Mouse (Mus musculus) limb, embryonic 10.5 days (tissue): ENCODE data around the gene Oser1. TPM values are rescaled to one million over a fixed set of nuclear protein-coding genes. Genes with fewer than 3 reads are reported as not detected.

Experiments
- DNase-seq: peaks from one replicate; pipeline ENCODE4 v3.0.0-alpha.2; 2017; ENCODE audit warnings: low spot score
- H3K27ac ChIP-seq: fragments of 300-500 bp; sonication (generic); 2 replicates; pipeline ENCODE4 v1.5.1; 2016; ENCODE audit warnings: mild to moderate bottlenecking
- H3K27me3 ChIP-seq: fragments of 300-500 bp; sonication (generic); 2 replicates; pipeline ENCODE4 v1.6.1; 2016; ENCODE audit warnings: low read depth, mild to moderate bottlenecking; ENCODE audit not compliant: poor library complexity, severe bottlenecking
- H3K36me3 ChIP-seq: fragments of 300-500 bp; sonication (generic); 2 replicates; pipeline ENCODE4 v1.6.1; 2016; ENCODE audit warnings: mild to moderate bottlenecking, moderate library complexity
- H3K4me1 ChIP-seq: fragments of 300-500 bp; sonication (generic); 2 replicates; pipeline ENCODE4 v1.6.1; 2016
- H3K4me3 ChIP-seq: fragments of 300-500 bp; sonication (generic); 2 replicates; pipeline ENCODE4 v1.5.1; 2016; ENCODE audit warnings: mild to moderate bottlenecking, moderate library complexity
- H3K9me3 ChIP-seq: fragments of 300-500 bp; sonication (generic); replicated peaks from 2 replicates; pipeline ENCODE4 v1.6.1; 2016; ENCODE audit warnings: mild to moderate bottlenecking
- WGBS: fragments of 180-500 bp; shearing (Covaris S2); methylation state at CpG from one replicate; pipeline ENCODE4 v1.1.7; 2016; 5-methylcytosine and 5-hydroxymethylcytosine counted together
- polyA plus RNA-seq: library from polyadenylated mRNA; unstranded; fragments of >200 nt; fragmentation: Nextera tagmentation; extraction: Ambion mirVana; gene quantifications from 2 replicates; pipeline ENCODE4 v1.2.1, GENCODE M21; 2016

The Oser1 gene
- polyA plus RNA-seq = 84.9 and 89.2 TPM in 2 replicates

GRCm38 (mm10) chr2:163424597-163424996, at the start of gene Oser1:
Gene Oser1, minus strand, starts transcription at chr2:163424697.
- Histone ChIP-seq H3K36me3 (0 out of 2 replicates have a peak, but pooled peaks cover 6% of the 10 kb centered on the region), H3K4me1 (peaks cover 7% of the 10 kb centered on the region), H3K27me3 (no peaks in the 10 kb centered on the region), H3K27ac (no peak within 1 kb of the TSS), H3K9me3 (no peaks in the 10 kb centered on the region), H3K4me3 (no peak within 1 kb of the TSS)
- DNase-seq = no peak
- 83% methylated on average over 6 of the region's 6 CpGs for WGBS

- H3K36me3 ChIP-seq = peaks cover 21% of the 10 kb centered on the region
- H3K27me3 ChIP-seq = no peaks in the 10 kb centered on the region
- H3K9me3 ChIP-seq = no peaks in the 10 kb centered on the region
- H3K4me1 ChIP-seq = peaks cover 12% of the 10 kb centered on the region
- DNase-seq = peak; percentile 98
- WGBS = 0% methylated on average over 30 of the region's 30 CpGs
- H3K27ac ChIP-seq = peak within 1 kb of the TSS; percentile 88
- H3K4me3 ChIP-seq = peak within 1 kb of the TSS; percentile 92
These were observed 48.0 kb upstream of the Oser1 start, which contains the start of gene Fitm2 for GRCm38 (mm10) chr2:163472466-163472851. Gene Fitm2, minus strand, starts transcription at chr2:163472629.

- Histone ChIP-seq H3K4me3 (peak overlapping the region; percentile 92), H3K27me3 (no peaks in the 10 kb centered on the region), H3K36me3 (peaks cover 23% of the 10 kb centered on the region), H3K4me1 (peaks cover 12% of the 10 kb centered on the region), H3K9me3 (no peaks in the 10 kb centered on the region), H3K27ac (peak overlapping the region; percentile 88)
- WGBS = 6% methylated on average over 36 of the region's 36 CpGs
- DNase-seq = no peak
These were observed 47.4 kb upstream of the Oser1 start for GRCm38 (mm10) chr2:163471710-163472465.

- Histone ChIP-seq H3K27me3 (no peaks in the 10 kb centered on the region), H3K4me3 (peak overlapping the region; percentile 92; the same call in 1 of the 2 replicates)
- 73% methylated on average over 3 of the region's 3 CpGs for WGBS
These were observed 46.6 kb upstream of the Oser1 start for GRCm38 (mm10) chr2:163471136-163471535.

GRCm38 (mm10) chr2:163469711-163470110, 45.2 kb upstream of the Oser1 start:
- 96% methylated on average over 15 of the region's 15 CpGs for WGBS
- H3K4me1 ChIP-seq = peaks cover 12% of the 10 kb centered on the region
- H3K27me3 ChIP-seq = no peaks in the 10 kb centered on the region
- no peaks in the 10 kb centered on the region for H3K9me3 ChIP-seq
- no peak overlapping the region for H3K4me3 ChIP-seq
- peaks cover 23% of the 10 kb centered on the region for H3K36me3 ChIP-seq
- H3K27ac ChIP-seq = no peak overlapping the region
- no peak for DNase-seq

More at GRCm38 (mm10) chr2:163471136-163471535, 46.6 kb upstream of the Oser1 start:
- H3K9me3 ChIP-seq = no peaks in the 10 kb centered on the region
- H3K4me1 ChIP-seq = peaks cover 12% of the 10 kb centered on the region
- peaks cover 23% of the 10 kb centered on the region for H3K36me3 ChIP-seq
- no peak for DNase-seq
- no peak overlapping the region for H3K27ac ChIP-seq

- Histone ChIP-seq H3K27me3 (no peaks in the 10 kb centered on the region), H3K4me3 (no peak overlapping the region), H3K9me3 (no peaks in the 10 kb centered on the region), H3K36me3 (peaks cover 23% of the 10 kb centered on the region), H3K27ac (no peak overlapping the region), H3K4me1 (peaks cover 12% of the 10 kb centered on the region)
- 93% methylated on average over 6 of the region's 6 CpGs for whole genome bisulfite sequencing
- no peak for DNase-seq
These were observed 44.4 kb upstream of the Oser1 start for GRCm38 (mm10) chr2:163468866-163469265.

- no peak for DNase-seq
- Histone ChIP-seq H3K27ac (no peak overlapping the region), H3K4me1 (peaks cover 12% of the 10 kb centered on the region), H3K36me3 (peaks cover 23% of the 10 kb centered on the region), H3K9me3 (no peaks in the 10 kb centered on the region), H3K4me3 (no peak overlapping the region), H3K27me3 (no peaks in the 10 kb centered on the region)
- 87% methylated on average over 6 of the region's 6 CpGs for WGBS
These were observed 43.1 kb upstream of the Oser1 start for GRCm38 (mm10) chr2:163467585-163467984.

- Histone ChIP-seq H3K27ac (no peak overlapping the region), H3K36me3 (peaks cover 23% of the 10 kb centered on the region), H3K27me3 (no peaks in the 10 kb centered on the region), H3K4me3 (no peak overlapping the region), H3K4me1 (peaks cover 7% of the 10 kb centered on the region), H3K9me3 (no peaks in the 10 kb centered on the region)
- DNase-seq = no peak
- 75% methylated on average over 8 of the region's 8 CpGs for WGBS
These were observed 42.3 kb upstream of the Oser1 start for GRCm38 (mm10) chr2:163466771-163467170.

GRCm38 (mm10) chr2:163464562-163464961, 40.1 kb upstream of the Oser1 start:
- DNase-seq = no peak
- Histone ChIP-seq H3K4me3 (no peak overlapping the region), H3K36me3 (peaks cover 21% of the 10 kb centered on the region), H3K9me3 (no peaks in the 10 kb centered on the region), H3K4me1 (no peaks in the 10 kb centered on the region), H3K27ac (no peak overlapping the region), H3K27me3 (peaks cover 6% of the 10 kb centered on the region; the same call in 1 of the 2 replicates)
- 73% methylated on average over 6 of the region's 6 CpGs for WGBS

- no peak overlapping the region for H3K4me3 ChIP-seq
- H3K27me3 ChIP-seq = peaks cover 12% of the 10 kb centered on the region
- H3K36me3 ChIP-seq = peaks cover 15% of the 10 kb centered on the region
- H3K27ac ChIP-seq = no peak overlapping the region
- DNase-seq = no peak
- 79% methylated on average over 4 of the region's 4 CpGs for WGBS
- no peaks in the 10 kb centered on the region for H3K9me3 ChIP-seq
- H3K4me1 ChIP-seq = no peaks in the 10 kb centered on the region
These were observed 39.5 kb upstream of the Oser1 start for GRCm38 (mm10) chr2:163463998-163464397.

- DNase-seq = no peak
- H3K4me3 ChIP-seq = no peak overlapping the region
- no peak overlapping the region for H3K27ac ChIP-seq
- peaks cover 18% of the 10 kb centered on the region for H3K27me3 ChIP-seq
- no peaks in the 10 kb centered on the region for H3K4me1 ChIP-seq
- H3K9me3 ChIP-seq = no peaks in the 10 kb centered on the region
- H3K36me3 ChIP-seq = peaks cover 8% of the 10 kb centered on the region
- 57% methylated on average over 10 of the region's 10 CpGs for WGBS
These were observed 38.8 kb upstream of the Oser1 start for GRCm38 (mm10) chr2:163463251-163463769.

- Histone ChIP-seq H3K27me3 (peaks cover 24% of the 10 kb centered on the region), H3K4me1 (no peaks in the 10 kb centered on the region), H3K27ac (no peak overlapping the region), H3K4me3 (no peak overlapping the region), H3K9me3 (no peaks in the 10 kb centered on the region), H3K36me3 (peaks cover 5% of the 10 kb centered on the region)
- WGBS = 74% methylated on average over 11 of the region's 11 CpGs
- DNase-seq = no peak
These were observed 38.3 kb upstream of the Oser1 start for GRCm38 (mm10) chr2:163462801-163463200.

GRCm38 (mm10) chr2:163462386-163462785, 37.9 kb upstream of the Oser1 start:
- Histone ChIP-seq H3K9me3 (no peaks in the 10 kb centered on the region), H3K4me3 (no peak overlapping the region), H3K4me1 (no peaks in the 10 kb centered on the region)

More at GRCm38 (mm10) chr2:163462386-163462785, 37.9 kb upstream of the Oser1 start:
- WGBS = 81% methylated on average over 5 of the region's 5 CpGs
- Histone ChIP-seq H3K27ac (no peak overlapping the region), H3K27me3 (peaks cover 26% of the 10 kb centered on the region), H3K36me3 (0 out of 2 replicates have a peak, but pooled peaks cover 2% of the 10 kb centered on the region)
- DNase-seq = no peak
